Comparison of ENCODE assay signal across 17 mouse cellular contexts in the genomic region with DNA sequence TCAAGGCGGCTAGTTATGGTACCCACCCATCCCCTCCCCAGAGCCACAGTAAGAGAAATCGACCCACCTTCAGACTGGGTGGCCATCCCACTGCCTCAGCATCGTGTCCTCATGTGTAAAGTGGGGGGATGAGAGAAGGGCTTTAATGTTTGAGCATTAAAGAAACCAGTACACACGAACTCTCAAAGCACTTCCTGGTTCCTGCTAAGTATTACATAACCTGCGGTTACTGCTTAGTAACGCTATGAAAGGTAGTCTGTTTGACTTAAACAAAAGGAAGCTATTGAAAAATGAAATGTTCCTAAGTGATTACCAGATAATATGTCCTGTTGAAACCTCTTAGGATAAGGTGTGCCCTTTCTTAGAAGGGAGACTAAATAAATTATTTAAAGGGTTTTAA. TPM values are rescaled to one million over a fixed set of nuclear protein-coding genes. Genes with fewer than 3 reads are reported as not detected.
DNase-seq lines count a peak whose midpoint lies in the region; ATAC-seq and TF ChIP-seq lines count a peak whose summit lies in the region.
"Had no signal": no experiment of that assay in that cellular context is flagged by ENCODE, and none has a peak within 500 bp of the region (broad histone marks: within the 10 kb centered on the region; RNA-seq: fewer than 3 reads in every experiment).

No protein-coding gene starts in this region.

- no peak overlapping the region for H3K9ac ChIP-seq in lung, embryonic 15.5 days
- no peak overlapping the region for H3K9ac ChIP-seq in lung, postnatal 0 days (replicated peaks; ENCODE audit: low read depth)
- H3K9ac ChIP-seq in kidney, embryonic 16.5 days (replicated peaks; ENCODE audit: low read length) = no peak overlapping the region

- H3K4me2 ChIP-seq in lung, embryonic 15.5 days = no peak overlapping the region
- no peak overlapping the region for H3K4me2 ChIP-seq in lung, postnatal 0 days (replicated peaks; ENCODE audit: low read depth, low read length)
- no peak overlapping the region for H3K4me2 ChIP-seq in kidney, embryonic 16.5 days (replicated peaks; ENCODE audit: low read depth, low read length)

- H3K4me1 ChIP-seq in lung, embryonic 15.5 days = no peaks in the 10 kb centered on the region
- no peaks in the 10 kb centered on the region for H3K4me1 ChIP-seq in lung, postnatal 0 days (ENCODE audit: insufficient read depth, low read depth, low read length)
- no peaks in the 10 kb centered on the region for H3K4me1 ChIP-seq in kidney, embryonic 16.5 days (ENCODE audit: insufficient read depth, low read length)

- H3K27me3 ChIP-seq in lung, embryonic 15.5 days = no peaks in the 10 kb centered on the region
- H3K27me3 ChIP-seq in lung, postnatal 0 days (replicated peaks; ENCODE audit: insufficient read depth, low read length) = no peaks in the 10 kb centered on the region
- no peaks in the 10 kb centered on the region for H3K27me3 ChIP-seq in splenic B cell, adult 2 months (ENCODE audit: control insufficient read depth, insufficient read depth, low read length, poor library complexity, severe bottlenecking)
- H3K27me3 ChIP-seq in kidney, embryonic 16.5 days (ENCODE audit: insufficient read depth, low read length) = no peaks in the 10 kb centered on the region

- 47% methylated on average over 6 of the region's 6 CpGs for WGBS in lung, embryonic 15.5 days
- 49% methylated on average over 6 of the region's 6 CpGs for WGBS in lung, postnatal 0 days
- 74% methylated on average over 6 of the region's 6 CpGs for WGBS in kidney, embryonic 16.5 days

- H3K36me3 ChIP-seq in lung, embryonic 15.5 days = no peaks in the 10 kb centered on the region
- H3K36me3 ChIP-seq in lung, postnatal 0 days (ENCODE audit: insufficient read depth, low read length) = no peaks in the 10 kb centered on the region
- H3K36me3 ChIP-seq in splenic B cell, adult 2 months (ENCODE audit: control insufficient read depth, insufficient read depth, low read length, poor library complexity, severe bottlenecking) = no peaks in the 10 kb centered on the region
- no peaks in the 10 kb centered on the region for H3K36me3 ChIP-seq in kidney, embryonic 16.5 days (ENCODE audit: insufficient read depth, low read length)

- no peaks in the 10 kb centered on the region for H3K9me3 ChIP-seq in lung, embryonic 15.5 days
- H3K9me3 ChIP-seq in lung, postnatal 0 days (ENCODE audit: low read length) = no peaks in the 10 kb centered on the region
- no peaks in the 10 kb centered on the region for H3K9me3 ChIP-seq in kidney, embryonic 16.5 days (ENCODE audit: low read length)

- DNase-seq in lung, postnatal 14 days = no peak
- DNase-seq in lung, postnatal 0 days (ENCODE audit: low spot score) = peak; percentile 86
- peak; percentile 58 for DNase-seq in splenic B cell, adult 2 months (ENCODE audit: low read depth, low spot score)
- DNase-seq in kidney, adult 9 months = no peak
- DNase-seq in urinary bladder, postnatal 36 days (ENCODE audit: low spot score in 2 of 2) = no peak
- DNase-seq: adrenal gland, adult 2 months; cerebellum, adult 9-11 months; heart, adult 2 months; heart, postnatal 14 days; right cerebral cortex, adult 18-20 months; thymus, adult 18-20 months had no signal

- no peak overlapping the region for H3K4me3 ChIP-seq in lung, embryonic 15.5 days
- H3K4me3 ChIP-seq in lung, postnatal 0 days (ENCODE audit: low read depth, low read length) = no peak overlapping the region
- no peak overlapping the region for H3K4me3 ChIP-seq in kidney, embryonic 16.5 days (ENCODE audit: low read length)
- H3K4me3 ChIP-seq: heart, adult 2 months; left cerebral cortex, adult 2 months had no signal

- ATAC-seq in lung, embryonic 15.5 days (ENCODE audit: borderline replicate concordance, extremely low read depth, low FRiP score, low TSS enrichment) = 0 out of 2 replicates have a peak, but pooled peaks have one; percentile 5
- peak; percentile 98 for ATAC-seq in activated CD4-positive, CD25-positive, alpha-beta regulatory T cell, adult 4 months
- ATAC-seq in lung, postnatal 0 days = peak; percentile 83
- no peak for ATAC-seq in kidney, embryonic 16.5 days (ENCODE audit: low FRiP score, low TSS enrichment)
- ATAC-seq: midbrain, embryonic 16.5 days had no signal

- TF ChIP-seq EP300 in lung, postnatal 0 days (IDR thresholded peaks at IDR 0.05) = peak; percentile 50; the same call in 1 of the 2 replicates

- TF ChIP-seq CTCF in lung, postnatal 0 days (IDR thresholded peaks at IDR 0.05) = no peak

- H3K27ac ChIP-seq in lung, embryonic 15.5 days = no peak overlapping the region
- H3K27ac ChIP-seq in lung, postnatal 0 days (ENCODE audit: low read length) = no peak overlapping the region
- no peak overlapping the region for H3K27ac ChIP-seq in kidney, embryonic 16.5 days (ENCODE audit: low read length)
- H3K27ac ChIP-seq: heart, adult 2 months; left cerebral cortex, adult 2 months; macrophage had no signal

RNA-seq across cellular contexts. Expression of gene Lmo4, which starts 26.9 kb away (rescaled TPM):
- 60.7 and 61.7 TPM in 2 replicates for polyA plus RNA-seq in lung, embryonic 15.5 days (2015; fragmentation: Nextera tagmentation; extraction: Ambion mirVana)
- 10 to 100 TPM in 1 of 2 experiments, 1 to 10 TPM in 1; 8.6 to 12.0 TPM for polyA plus RNA-seq in activated CD4-positive, CD25-positive, alpha-beta regulatory T cell, adult 4 months (2017; shearing (Covaris generic))
- 62.8 and 65.3 TPM in 2 replicates for polyA plus RNA-seq in lung, postnatal 0 days (2015; fragmentation: Nextera tagmentation; extraction: Ambion mirVana)
- polyA plus RNA-seq in kidney, embryonic 16.5 days (2015; fragmentation: Nextera tagmentation; extraction: Ambion mirVana) = 61.6 and 62.7 TPM in 2 replicates

Comparison
In these comparisons a context has a peak if more than half of its experiments do, and no peak if none do; other contexts are left out.
1. DNase-seq: peak in lung, postnatal 0 days (single experiment) and splenic B cell, adult 2 months (single experiment); none in lung, postnatal 14 days (single experiment), kidney, adult 9 months (single experiment) and urinary bladder, postnatal 36 days (0 of 2).